8 mouse cellular contexts compared by ENCODE assay signal in genomic region chr19:10182670-10183298, GRCm38 (mm10). TPM values are rescaled to one million over a fixed set of nuclear protein-coding genes. Genes with fewer than 3 reads are reported as not detected.
DNase-seq lines count a peak whose midpoint lies in the region; ATAC-seq and TF ChIP-seq lines count a peak whose summit lies in the region.

TSS of gene Fads1 (plus strand) at chr19:10182888.

- peak within 1 kb of the TSS; percentile 87 for H3K4me2 ChIP-seq in heart, embryonic 15.5 days
- peak within 1 kb of the TSS; percentile 85 for H3K4me2 ChIP-seq in liver, embryonic 14.5 days (ENCODE audit: low read depth)
- peak within 1 kb of the TSS; percentile 91 for H3K4me2 ChIP-seq in neural tube, embryonic 12.5 days (replicated peaks)

- peak within 1 kb of the TSS; percentile 82 for H3K9ac ChIP-seq in heart, embryonic 15.5 days
- peak within 1 kb of the TSS; percentile 91 for H3K9ac ChIP-seq in liver, embryonic 14.5 days (replicated peaks)
- peak within 1 kb of the TSS; percentile 96 for H3K9ac ChIP-seq in neural tube, embryonic 12.5 days

- TF ChIP-seq CTCF in liver, embryonic 14.5 days (IDR thresholded peaks at IDR 0.05; ENCODE audit: low read depth), result peak; percentile 63

- H3K4me1 ChIP-seq in forebrain, embryonic 10.5 days, result peaks cover 35% of the 10 kb centered on the region
- H3K4me1 ChIP-seq in heart, embryonic 15.5 days (replicated peaks), result peaks cover 29% of the 10 kb centered on the region
- H3K4me1 ChIP-seq in liver, embryonic 14.5 days (replicated peaks; ENCODE audit: control insufficient read depth in 2 of 2, insufficient read depth in 2 of 2, low read length in 1 of 2), result peaks cover 5 to 21% of the 10 kb centered on the region in 2 experiments; a peak in 3 of 4 replicates
- peaks cover 22% of the 10 kb centered on the region for H3K4me1 ChIP-seq in neural tube, embryonic 12.5 days

- WGBS in forebrain, embryonic 10.5 days, result under 1% methylated on average over 70 of the region's 70 CpGs
- under 1% methylated on average over 69 of the region's 70 CpGs for WGBS in heart, embryonic 15.5 days
- WGBS in liver, embryonic 14.5 days (ENCODE audit: insufficient replicate concordance), result under 1% methylated on average over 68 of the region's 70 CpGs
- under 1% methylated on average over 70 of the region's 70 CpGs for WGBS in neural tube, embryonic 12.5 days

- peaks cover 34% of the 10 kb centered on the region for H3K36me3 ChIP-seq in forebrain, embryonic 10.5 days (replicated peaks)
- peaks cover 23% of the 10 kb centered on the region; the same call in 1 of the 2 replicates for H3K36me3 ChIP-seq in heart, embryonic 15.5 days
- H3K36me3 ChIP-seq in liver, embryonic 14.5 days (replicated peaks; ENCODE audit: control insufficient read depth, insufficient read depth, low read depth), result peaks cover 19% of the 10 kb centered on the region
- H3K36me3 ChIP-seq in neural tube, embryonic 12.5 days, result peaks cover 30% of the 10 kb centered on the region

- ATAC-seq in CD4-positive, CD25-positive, alpha-beta regulatory T cell, adult 4 months, result peak; percentile 95
- ATAC-seq in heart, embryonic 15.5 days (replicated peaks; ENCODE audit: insufficient number of reproducible peaks, insufficient read depth, low FRiP score, low read depth), result peak; percentile 93
- peak; percentile 94 for ATAC-seq in liver, embryonic 14.5 days (ENCODE audit: insufficient read depth)
- ATAC-seq in neural tube, embryonic 12.5 days (ENCODE audit: low FRiP score, low read depth), result peak; percentile 97

- TF ChIP-seq EP300 in liver, embryonic 14.5 days (IDR thresholded peaks at IDR 0.05; ENCODE audit: low read depth), result no peak

- peak within 1 kb of the TSS; percentile 99 for H3K27ac ChIP-seq in forebrain, embryonic 10.5 days
- peak within 1 kb of the TSS; percentile 94 for H3K27ac ChIP-seq in heart, embryonic 15.5 days
- peak within 1 kb of the TSS; percentile 68 for H3K27ac ChIP-seq in liver, embryonic 14.5 days
- peak within 1 kb of the TSS; percentile 83 for H3K27ac ChIP-seq in neural tube, embryonic 12.5 days

- no peaks in the 10 kb centered on the region for H3K9me3 ChIP-seq in forebrain, embryonic 10.5 days
- no peaks in the 10 kb centered on the region for H3K9me3 ChIP-seq in heart, embryonic 15.5 days (replicated peaks)
- H3K9me3 ChIP-seq in liver, embryonic 14.5 days (ENCODE audit: control insufficient read depth, low read length), result no peaks in the 10 kb centered on the region
- H3K9me3 ChIP-seq in neural tube, embryonic 12.5 days, result no peaks in the 10 kb centered on the region

- H3K4me3 ChIP-seq in forebrain, embryonic 10.5 days, result peak within 1 kb of the TSS; percentile 97
- H3K4me3 ChIP-seq in heart, embryonic 15.5 days, result peak within 1 kb of the TSS; percentile 97
- H3K4me3 ChIP-seq in liver, embryonic 14.5 days (ENCODE audit: insufficient read depth in 1 of 2, low read depth in 2 of 2, low read length in 2 of 2), result peak within 1 kb of the TSS; percentile 95 to 99
- H3K4me3 ChIP-seq in neural tube, embryonic 12.5 days, result peak within 1 kb of the TSS; percentile 61

- H3K27me3 ChIP-seq in forebrain, embryonic 10.5 days (ENCODE audit: poor library complexity, severe bottlenecking), result no peaks in the 10 kb centered on the region
- no peaks in the 10 kb centered on the region for H3K27me3 ChIP-seq in heart, embryonic 15.5 days
- H3K27me3 ChIP-seq in liver, embryonic 14.5 days (ENCODE audit: control insufficient read depth, insufficient read depth, low read length), result no peaks in the 10 kb centered on the region
- H3K27me3 ChIP-seq in neural tube, embryonic 12.5 days (replicated peaks), result no peaks in the 10 kb centered on the region

- peak; percentile 76 for DNase-seq in c-Kit-negative CD71-positive TER-119-positive erythroid progenitor cells, embryonic 14.5 days (ENCODE audit: low read depth, low spot score)
- peak; percentile 93 for DNase-seq in forebrain, embryonic 10.5 days (ENCODE audit: extremely low spot score, low spot score)
- peak; percentile 93 to 97 for DNase-seq in kidney, postnatal 25 days
- DNase-seq in liver, embryonic 14.5 days (ENCODE audit: low read depth in 3 of 3, low spot score in 3 of 3), result peak; percentile 82 to 85 (median 82)
- peak; percentile 90 for DNase-seq in telencephalon, adult 2 months (ENCODE audit: low read depth, low spot score)

RNA-seq across cellular contexts. Expression of gene Fads1, which starts in this region (rescaled TPM):
- polyA plus RNA-seq in CD4-positive, CD25-positive, alpha-beta regulatory T cell, adult 4 months (2017; shearing (Covaris generic)), result 1 to 10 TPM; 4.9 to 6.8 TPM
- polyA plus RNA-seq in forebrain, embryonic 10.5 days (2016; fragmentation: Nextera tagmentation; extraction: Ambion mirVana), result 171 and 180 TPM in 2 replicates
- polyA plus RNA-seq in heart, embryonic 15.5 days (2015; fragmentation: Nextera tagmentation; extraction: Ambion mirVana), result 39.4 and 52.1 TPM in 2 replicates
- polyA plus RNA-seq in liver, embryonic 14.5 days (2012; rRNA removed), result 27.3 and 32.1 TPM in 2 replicates
- polyA plus RNA-seq in liver, embryonic 14.5 days (2014; fragmentation: Nextera tagmentation; extraction: Ambion mirVana), result 45.2 and 50.5 TPM in 2 replicates
- 162 and 167 TPM in 2 replicates for polyA plus RNA-seq in neural tube, embryonic 12.5 days (2016; fragmentation: Nextera tagmentation; extraction: Ambion mirVana)

Comparison
In these comparisons a context has a peak if more than half of its experiments do, and no peak if none do; other contexts are left out.
1. Peak in every context shown above with its lines: DNase-seq, ATAC-seq, H3K4me3 ChIP-seq and H3K27ac ChIP-seq.